Mouse (Mus musculus): Measurements from ENCODE around the gene Hbb-y.

DNA sequence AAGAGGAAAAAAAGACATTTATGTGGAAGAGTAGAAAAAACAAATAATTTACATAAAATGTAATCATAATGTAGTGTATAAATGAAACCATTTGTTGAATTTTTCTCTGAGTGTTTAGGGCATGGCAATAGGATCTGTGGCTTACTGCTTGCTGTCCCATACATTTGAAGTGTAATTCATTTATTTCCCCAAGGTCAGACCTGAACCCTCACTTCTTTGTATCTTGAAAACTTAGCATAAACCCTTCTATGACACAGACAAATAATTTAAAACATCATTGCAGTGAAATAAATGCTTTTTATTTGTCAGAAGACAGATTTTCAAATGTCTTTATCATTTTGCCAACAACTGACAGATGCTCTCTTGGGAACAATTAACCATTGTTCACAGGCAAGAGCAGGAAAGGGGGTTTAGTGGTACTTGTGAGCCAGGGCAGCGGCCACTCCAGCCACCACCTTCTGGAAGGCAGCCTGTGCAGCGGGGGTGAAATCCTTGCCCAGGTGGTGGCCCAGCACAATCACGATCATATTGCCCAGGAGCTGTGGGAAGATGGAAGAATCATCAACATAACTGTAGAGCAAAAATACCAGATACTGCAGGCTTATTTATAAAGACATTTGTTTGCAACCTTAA is 26.6 kb downstream of the Hbb-y start:
- TF ChIP-seq POLR2A (IDR thresholded peaks at IDR 0.05; ENCODE audit: borderline replicate concordance, low read depth, low read length) (no peak), CTCF (IDR thresholded peaks at IDR 0.05; ENCODE audit: low read depth, low read length) (no peak)

Measured in bone marrow macrophage, adult 2 months (primary cell).